Mouse (Mus musculus): Measurements from ENCODE around the gene Col4a3.
A peak's percentile ranks its signal among the peaks of the same experiment; 100 is the strongest.

Col4a3 gene

DNA sequence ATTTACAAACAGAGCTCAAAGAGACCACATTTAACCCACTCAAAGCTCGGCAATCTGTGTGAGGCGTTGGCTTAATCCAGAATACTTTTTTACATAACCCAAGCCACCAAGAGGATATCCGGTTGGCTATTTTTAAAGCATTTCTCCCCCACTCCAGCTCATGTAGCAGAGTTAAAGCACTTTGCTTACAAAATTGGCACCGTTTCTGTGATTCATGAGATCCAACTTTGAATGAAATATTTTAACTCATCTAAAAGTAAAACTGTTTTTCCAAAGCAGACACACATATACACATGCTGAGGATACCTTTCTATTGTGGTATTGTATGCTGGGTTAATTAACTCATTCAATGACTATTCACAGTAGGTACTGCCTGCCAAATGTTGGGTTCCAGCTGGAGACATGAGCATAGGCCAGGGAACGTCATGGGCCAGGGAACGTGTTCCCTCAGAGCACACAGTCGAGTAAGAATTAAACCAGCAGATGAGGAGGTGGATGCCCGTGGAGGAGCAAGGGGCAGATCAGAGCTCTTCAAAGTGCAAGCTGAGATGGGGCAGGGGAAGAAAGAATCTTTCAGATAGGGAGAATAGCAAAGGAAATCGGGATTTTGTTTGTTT is 22.0 kb downstream of the Col4a3 start:
- no peak for DNase-seq

GRCm38 (mm10) chr1:82612061-82612660 is 25.4 kb downstream of the Col4a3 start:
- DNase-seq, result no peak

DNA sequence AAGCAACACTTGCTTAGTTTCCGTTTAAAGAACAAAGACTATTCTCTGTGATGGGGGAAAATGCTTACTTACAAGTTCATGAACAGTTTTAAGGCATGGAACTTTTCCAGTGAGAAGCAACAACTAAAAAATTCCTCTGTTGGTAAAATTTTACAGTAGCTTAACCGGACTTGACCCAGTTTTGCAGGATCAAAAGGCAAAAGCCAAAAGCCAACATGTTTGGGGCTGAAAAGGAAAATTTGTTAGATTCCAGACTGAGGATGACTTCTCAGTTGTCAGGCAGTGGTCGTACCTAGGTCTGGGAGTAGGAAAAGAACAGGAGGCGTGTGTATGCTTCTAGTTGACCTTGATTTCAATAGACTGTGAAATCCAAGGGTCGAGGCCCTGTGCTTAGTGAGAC is 31.3 kb downstream of the Col4a3 start:
- DNase-seq, result no peak

DNA sequence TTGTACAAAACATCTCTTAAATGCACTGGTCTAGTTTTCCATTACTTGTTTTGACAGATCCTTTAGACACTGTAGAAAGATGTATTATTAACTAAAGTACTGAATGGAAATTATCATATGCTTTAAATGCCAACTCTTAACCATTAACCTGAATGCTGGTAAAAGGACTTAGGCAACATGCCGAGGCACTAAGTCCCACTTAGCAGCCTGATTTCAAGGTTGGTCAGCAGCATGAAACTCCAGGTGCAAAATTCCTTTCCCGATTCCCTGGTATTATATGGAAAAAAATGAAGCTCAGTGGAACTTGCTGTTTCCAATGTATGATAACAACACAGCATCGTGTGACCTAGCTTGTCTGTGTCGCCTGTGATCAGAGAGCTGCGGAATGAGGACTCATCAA is 31.9 kb downstream of the Col4a3 start:
- no peak for DNase-seq

GRCm38 (mm10) chr1:82619981-82620380 is 33.3 kb downstream of the Col4a3 start:
- DNase-seq, result no peak

- DNase-seq, result no peak
Measured at GRCm38 (mm10) chr1:82624934-82625333, 38.2 kb downstream of the Col4a3 start.

DNA sequence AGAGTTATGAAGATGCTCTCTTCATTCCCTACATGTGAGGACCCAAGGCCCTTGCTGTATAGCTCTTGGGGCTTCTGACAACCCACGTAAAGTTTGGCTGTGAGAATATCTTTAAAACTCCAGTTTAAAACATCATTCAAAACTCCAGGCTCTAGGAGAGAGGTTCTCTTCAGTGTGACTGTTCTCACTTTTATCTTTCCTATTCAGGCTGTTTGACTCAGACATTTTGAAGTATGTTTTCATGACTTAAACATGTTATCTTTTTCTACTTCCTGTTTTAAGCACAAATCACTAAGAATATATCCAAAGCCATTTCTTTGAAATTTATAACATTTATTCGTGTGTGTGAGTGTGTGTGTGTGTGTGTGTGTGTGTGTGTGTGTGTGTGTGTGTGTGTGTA is 38.8 kb downstream of the Col4a3 start:
- no peak for DNase-seq

- DNase-seq, result no peak
Measured at GRCm38 (mm10) chr1:82627652-82628051, 40.9 kb downstream of the Col4a3 start.

DNA sequence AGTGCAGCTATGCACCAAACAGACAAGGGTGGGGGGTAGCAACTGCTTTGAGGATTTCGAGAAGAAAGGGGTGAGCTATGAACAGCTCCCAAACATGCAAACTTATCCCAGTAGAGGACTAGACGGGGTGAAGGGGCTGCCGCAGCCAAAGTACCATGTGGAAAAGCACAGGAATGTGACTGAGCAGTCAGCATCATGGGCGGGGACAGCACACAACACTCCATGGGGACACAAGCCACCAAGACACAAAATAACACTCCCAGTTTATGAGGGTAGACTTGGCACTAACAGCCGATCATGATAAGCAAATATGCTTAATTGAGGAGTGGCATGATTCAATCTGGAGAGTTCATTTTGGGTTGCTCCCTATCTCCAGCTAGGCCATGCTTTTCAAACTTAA is 42.8 kb downstream of the Col4a3 start:
- DNase-seq, result no peak

- DNase-seq, result no peak
Measured at GRCm38 (mm10) chr1:82631169-82631792, 44.6 kb downstream of the Col4a3 start.

GRCm38 (mm10) chr1:82634545-82635253 is 48.0 kb downstream of the Col4a3 start:
- peak; percentile 17 for DNase-seq

GRCm38 (mm10) chr1:82635254-82635620 is 48.5 kb downstream of the Col4a3 start:
- no peak for DNase-seq

DNA sequence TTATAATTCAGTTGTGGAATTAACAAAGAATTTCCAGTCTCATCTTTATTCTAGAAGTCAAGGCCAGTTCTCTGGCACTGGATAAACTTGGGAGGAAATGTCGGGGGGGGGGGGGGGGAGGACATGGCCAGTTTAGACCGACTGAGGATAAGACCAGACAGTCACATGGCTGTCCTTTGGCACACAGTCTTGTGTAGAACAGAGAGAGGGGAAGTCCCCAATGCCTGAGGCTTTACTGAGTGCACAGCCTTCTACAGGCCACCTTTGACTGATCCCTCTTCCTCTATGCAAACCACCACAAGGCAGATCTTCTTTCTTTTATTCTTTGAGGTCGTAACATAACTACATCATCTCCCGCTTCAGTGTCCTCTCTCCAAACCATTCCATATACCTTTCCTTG is 49.6 kb downstream of the Col4a3 start:
- DNase-seq, result no peak

DNA sequence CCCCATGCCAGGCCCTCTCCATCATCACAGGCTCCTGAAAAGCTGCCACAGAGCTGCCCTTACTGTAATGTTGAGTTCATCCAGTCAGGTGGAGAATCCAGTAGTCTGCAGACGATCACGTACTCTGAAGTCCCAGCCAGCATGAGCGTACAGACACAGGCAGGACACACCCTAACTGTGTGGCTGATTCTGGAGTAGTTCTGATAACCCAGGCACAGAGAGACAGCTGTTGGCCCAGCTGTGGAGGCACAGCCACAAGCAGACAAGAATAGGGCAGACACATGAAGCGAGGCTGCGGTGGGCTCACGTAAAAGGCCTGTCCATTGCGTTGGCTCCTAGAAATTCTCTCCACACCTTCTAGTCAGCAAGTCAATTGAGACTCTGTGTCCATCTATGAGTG is 50.7 kb downstream of the Col4a3 start:
- DNase-seq, result no peak

DNA sequence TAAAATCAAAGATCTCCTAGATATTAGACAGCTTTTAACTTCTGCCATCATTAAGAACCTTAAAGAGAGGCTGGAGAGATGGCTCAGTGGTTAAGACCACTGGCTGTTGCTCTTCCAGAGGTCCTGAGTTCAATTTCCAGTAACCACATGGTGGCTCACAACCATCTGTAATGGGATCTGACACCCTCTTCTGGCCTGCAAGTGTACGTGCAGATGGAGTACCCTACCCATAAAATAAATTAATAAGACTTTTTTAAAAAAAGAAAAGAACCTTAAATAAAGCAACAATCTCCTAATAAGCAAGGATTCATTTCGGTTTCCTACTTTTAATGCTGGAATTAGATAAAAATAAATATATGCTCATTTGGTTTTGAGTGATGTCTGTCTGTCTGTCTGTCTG is 51.7 kb downstream of the Col4a3 start:
- DNase-seq, result no peak

- peak; percentile 60 for DNase-seq
Measured at GRCm38 (mm10) chr1:82641316-82641987, 54.7 kb downstream of the Col4a3 start.

GRCm38 (mm10) chr1:82647989-82648388 is 61.3 kb downstream of the Col4a3 start:
- no peak for DNase-seq

- DNase-seq, result no peak
Measured at GRCm38 (mm10) chr1:82650868-82651267, 64.1 kb downstream of the Col4a3 start.

GRCm38 (mm10) chr1:82654046-82654445 is 67.3 kb downstream of the Col4a3 start:
- DNase-seq, result no peak

- DNase-seq, result no peak
Measured at GRCm38 (mm10) chr1:82656452-82656851, 69.7 kb downstream of the Col4a3 start.

DNA sequence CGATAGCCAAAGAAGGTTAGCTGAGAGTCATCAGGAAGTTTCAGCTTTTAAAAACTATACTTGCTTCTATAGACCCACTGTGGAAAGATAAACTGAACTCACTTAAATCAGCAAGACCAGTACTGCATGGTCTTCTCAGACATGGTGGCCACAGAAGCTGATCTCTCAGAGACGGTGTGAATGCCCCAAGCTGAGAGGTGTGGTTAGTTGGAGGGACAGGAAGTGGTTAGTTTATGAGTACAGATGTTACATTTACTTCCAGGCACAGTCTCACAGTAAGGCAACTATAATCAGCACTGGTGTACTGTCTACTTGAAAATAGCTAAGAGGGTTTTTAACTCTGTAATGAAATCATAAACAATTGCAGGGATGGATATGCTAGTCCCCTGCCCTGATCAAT is 75.5 kb downstream of the Col4a3 start:
- no peak for DNase-seq

GRCm38 (mm10) chr1:82663522-82663921 is 76.8 kb downstream of the Col4a3 start:
- DNase-seq, result no peak

DNA sequence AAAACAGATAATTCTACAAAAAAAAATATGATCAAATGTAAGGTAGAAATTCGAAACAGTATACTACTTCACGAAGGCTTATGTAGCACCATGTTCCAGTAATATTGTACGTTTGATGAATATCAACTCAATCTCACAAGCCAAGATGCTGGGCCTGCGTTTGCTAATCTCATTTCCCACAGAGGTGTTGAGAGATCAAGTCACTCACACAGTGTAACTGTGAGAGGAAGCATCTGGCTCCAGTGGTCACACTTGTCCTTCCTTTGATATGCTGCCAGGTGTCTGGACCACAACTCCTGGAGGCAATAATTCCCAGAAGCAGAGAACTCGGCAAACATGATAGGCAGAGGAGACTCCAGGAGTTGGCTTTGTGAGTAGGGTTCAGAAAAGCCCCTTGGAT is 99.6 kb downstream of the Col4a3 start:
- DNase-seq, result no peak

DNA sequence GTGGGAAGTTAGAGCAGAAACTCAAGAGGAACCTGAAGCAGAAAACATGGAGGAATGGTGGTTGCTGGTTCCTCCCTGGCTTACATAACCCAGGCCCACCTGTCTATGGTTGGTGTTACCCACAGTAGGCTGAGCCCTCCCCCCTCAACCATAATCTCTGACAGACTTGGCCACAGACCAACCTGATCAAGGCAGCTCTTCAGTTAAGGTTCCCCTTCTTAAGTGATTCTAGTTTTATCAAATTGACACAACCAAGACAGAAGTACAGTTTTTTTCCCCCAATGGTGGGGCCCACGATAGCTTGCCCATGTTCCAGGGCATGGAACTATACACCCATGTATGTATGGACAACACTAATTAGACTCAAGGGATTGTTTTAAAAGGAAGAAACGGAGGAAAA is 100.1 kb downstream of the Col4a3 start:
- DNase-seq, result no peak

All from cerebellum, adult 9-10 months (tissue).